Mouse (Mus musculus): ENCODE data around the gene Rgmb.

Gene Rgmb

DNA sequence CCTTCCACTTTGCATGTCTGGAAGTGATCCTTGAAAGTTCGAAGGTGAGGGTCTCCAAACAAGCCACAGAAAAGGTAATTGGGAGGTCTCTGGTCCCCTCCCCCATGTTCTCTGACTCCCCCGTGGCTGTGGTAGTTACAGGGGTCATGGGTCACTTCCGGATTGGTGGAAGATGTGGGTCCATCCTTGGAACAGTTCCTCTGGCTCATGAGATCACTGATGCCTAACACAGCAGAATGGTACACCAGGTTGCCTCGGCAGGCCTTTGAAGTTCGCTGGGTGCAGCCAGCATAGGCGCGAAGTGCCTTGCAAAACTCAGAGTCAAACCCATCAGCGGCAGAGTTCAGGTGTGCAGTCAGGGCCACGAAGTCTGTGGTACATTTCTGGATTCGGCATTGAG is 10.1 kb downstream of the Rgmb start:
- DNase-seq, result no peak

DNA sequence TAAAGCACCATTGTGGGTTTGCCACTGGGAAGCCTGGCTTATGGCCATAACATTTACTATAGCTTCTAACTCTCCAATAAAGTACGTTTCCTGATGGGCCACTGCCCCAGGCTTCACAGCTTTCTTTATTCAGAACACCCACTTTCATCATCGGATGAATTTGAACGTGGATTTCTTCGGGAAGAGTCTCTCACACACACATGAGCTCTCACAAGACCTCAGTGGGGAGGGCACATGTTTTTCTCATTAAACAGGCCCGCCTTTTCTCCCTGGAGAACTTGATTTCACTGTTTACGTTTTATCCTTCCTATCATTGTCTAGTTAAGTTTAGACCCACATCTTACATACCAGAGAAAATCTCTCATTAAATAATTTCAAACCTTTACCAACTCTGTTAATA is 10.7 kb downstream of the Rgmb start:
- DNase-seq, result no peak

DNA sequence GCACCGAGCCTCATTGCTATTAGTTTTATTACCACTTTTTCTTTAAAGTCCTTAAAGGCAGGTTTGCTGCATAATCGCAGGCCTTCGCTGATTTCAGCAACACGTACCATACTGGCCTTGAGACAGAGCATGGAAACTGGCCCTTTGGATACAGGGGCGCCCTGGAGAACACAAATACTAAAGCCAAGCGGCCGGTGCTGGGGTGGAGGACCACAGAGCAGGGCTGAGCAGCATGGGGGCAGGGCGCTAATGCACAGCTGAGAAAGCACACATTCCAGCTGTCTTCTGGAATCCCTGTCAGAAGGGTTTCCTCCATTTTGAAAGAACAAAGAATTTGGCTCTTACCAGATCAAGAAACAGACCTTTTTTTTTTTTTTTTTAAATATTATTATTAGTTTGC is 12.5 kb downstream of the Rgmb start:
- DNase-seq, result no peak

DNA sequence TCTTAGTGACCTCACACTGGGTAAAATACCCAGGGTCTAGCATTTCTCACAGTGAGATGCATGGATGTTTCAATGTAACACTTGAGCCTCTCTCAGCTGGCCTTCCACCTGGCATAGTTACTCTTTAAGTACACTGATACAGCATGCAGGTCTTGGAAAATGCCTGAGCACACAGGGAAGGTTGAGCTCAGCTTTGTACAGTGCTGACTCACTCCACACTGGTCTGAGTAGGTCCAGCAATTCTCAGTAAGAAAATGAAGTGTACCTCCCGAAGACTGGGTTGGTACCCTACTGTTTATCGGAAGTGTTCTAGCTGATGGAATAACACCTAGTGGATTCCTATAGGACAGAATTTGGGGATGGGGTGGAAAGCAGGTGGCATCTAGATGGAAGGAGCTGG is 13.2 kb downstream of the Rgmb start:
- DNase-seq, result no peak

DNA sequence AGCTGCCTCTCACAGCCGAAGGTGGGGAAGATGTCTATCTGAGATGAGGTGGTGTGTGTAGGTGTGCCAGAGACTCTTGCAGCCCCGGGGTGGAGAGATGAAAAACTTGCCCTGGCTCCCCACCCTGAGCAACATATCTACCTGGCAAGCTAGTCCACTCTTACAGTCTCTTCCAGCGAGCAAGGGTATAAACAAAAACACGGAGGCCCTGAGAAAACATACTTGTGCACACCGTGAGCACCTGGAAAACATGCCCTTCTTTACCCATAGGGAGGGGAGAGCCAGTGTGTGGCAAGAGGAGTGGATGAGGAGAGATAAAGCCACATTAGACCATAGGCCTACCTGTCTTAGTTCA is 13.8 kb downstream of the Rgmb start:
- DNase-seq, result no peak

DNA sequence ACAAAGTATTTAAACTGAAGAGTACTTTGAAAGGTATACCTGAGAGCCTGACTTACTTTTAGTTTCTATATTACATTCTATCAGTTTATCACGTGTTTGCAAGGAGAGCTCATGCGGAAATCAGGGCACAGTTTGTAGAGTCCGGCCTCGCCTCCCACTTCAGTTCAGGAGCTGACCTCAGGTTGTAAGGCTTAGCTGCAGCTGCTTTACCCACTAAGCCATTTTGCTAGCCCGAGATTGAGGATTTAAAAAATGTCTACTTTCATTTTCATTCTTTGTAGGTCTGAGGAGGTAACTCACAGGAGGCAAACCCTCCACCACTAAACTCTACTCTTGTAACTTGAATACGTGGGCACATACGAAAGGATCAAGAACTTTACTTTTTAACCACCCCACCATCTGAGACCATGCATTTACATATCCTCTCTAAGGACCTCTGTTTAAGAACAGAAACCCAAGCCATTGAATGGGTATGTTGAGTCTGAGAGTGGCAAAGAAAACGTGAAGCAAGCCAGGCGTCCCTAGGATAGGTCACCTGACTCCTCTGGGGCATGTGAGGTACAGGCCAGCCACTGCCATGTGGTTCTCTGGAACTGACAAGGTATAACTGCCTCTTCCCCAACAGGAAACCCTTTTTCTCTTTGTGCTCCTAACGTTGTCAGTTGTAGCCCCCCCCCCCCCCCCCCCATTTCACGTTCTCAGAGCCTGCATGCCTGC is 14.3 kb downstream of the Rgmb start:
- DNase-seq, result no peak

DNA sequence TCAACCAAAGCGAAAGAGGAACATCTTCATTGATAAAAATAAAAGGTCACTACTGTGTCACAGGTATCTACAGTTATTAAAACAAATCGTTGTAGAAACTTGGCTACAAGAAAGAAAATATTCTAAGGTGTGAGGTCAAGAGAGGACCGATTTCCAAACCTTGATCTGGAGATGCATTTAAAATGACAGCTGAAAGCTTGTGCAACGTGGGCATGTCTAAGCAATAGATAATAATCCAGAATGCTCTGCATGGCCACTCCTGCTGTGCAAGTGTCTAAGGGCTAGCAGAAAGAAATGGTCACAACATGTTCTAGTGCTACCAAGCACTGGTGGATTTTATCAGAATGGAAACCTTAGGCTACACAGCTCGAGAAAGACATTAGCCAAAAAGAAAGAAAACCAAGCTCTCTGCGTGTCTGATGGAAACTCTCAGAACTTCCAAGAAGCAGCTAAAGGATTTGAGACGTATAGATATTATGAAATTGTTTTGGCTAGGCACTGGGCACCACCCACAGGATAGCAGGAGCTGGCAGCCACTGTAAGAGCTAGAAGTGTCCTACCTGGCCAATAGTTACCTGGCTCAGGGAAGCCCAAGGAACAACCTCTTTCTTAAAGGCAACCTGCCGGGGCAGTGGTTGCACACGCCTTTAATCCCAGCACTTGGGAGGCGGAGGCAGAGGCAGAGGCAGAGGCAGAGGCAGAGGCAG is 15.4 kb downstream of the Rgmb start:
- no peak for DNase-seq

DNA sequence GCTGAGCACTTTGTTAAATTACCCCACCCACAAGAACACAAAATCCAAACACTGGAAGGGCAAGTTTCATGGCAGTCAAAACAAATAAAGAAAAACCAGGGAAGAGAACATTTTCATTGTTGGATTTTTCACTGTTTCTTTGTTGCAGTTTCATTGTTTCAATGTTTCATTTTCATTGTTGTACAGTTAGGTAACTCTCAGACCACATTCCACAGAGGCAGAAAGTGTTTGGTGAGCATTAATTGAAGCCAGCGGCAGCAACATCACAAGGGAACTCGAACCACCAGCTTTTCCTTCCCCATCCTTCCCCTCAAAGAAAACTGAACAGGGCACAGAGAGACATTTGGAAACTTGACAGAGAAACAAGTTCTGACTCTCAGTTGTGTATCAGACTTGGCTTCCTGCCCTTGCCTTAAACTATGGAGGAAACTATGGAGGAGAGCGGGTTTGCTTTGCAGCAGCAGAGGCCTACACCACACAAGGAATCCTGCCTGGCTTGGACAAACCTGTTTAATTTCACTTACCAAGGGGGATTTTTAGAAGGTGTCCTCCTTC is 17.1 kb downstream of the Rgmb start:
- no peak for DNase-seq

DNA sequence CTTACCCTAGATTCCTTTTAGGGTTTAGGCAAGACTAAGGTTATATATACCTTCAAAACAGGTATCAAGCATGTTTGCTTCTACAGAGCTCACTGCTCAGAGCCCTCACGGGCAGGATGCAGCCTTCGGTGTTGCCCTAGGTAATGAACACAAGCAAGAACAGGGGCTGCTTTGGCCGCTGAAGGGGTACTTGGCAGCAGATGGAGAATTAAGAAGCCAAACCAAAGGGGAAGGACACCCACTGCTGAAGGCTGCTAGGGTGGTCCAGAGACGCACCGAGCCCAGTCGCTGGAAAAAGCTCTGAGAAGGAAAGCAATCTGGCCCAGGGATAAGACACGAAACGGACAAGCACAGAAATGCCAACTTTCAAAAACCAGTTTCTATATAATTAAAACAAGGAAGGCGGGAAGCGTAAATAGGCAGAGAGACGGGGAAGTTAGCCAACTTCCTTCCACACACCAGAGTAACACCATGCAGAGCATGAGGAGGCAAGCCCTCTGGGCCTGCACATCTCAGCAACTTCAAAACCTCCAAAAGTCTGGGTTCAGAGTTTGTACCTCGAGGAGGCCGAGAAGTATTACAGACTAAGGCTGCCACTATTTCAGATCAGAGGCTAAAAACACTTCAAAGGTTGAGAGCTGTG is 18.6 kb downstream of the Rgmb start:
- DNase-seq, result no peak

DNA sequence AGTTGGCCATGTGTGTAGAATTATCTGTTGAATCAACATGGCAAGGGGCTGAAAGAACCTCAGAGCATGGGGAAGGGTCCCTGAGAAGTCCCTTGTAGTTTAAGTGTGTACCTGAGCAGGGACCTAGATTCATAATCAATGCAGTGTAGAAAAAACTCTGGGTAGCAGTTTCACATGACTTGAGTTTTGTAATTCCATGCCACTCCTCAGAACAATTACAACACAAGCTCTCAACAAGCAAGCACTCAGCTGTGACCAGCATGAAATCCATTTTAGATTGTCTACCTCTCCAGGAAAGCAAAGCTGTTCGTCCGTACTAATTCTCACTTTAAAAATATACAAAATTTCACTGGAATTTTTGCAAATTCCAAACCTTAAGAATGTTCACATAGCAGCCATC is 20.9 kb downstream of the Rgmb start:
- DNase-seq, result no peak

DNA sequence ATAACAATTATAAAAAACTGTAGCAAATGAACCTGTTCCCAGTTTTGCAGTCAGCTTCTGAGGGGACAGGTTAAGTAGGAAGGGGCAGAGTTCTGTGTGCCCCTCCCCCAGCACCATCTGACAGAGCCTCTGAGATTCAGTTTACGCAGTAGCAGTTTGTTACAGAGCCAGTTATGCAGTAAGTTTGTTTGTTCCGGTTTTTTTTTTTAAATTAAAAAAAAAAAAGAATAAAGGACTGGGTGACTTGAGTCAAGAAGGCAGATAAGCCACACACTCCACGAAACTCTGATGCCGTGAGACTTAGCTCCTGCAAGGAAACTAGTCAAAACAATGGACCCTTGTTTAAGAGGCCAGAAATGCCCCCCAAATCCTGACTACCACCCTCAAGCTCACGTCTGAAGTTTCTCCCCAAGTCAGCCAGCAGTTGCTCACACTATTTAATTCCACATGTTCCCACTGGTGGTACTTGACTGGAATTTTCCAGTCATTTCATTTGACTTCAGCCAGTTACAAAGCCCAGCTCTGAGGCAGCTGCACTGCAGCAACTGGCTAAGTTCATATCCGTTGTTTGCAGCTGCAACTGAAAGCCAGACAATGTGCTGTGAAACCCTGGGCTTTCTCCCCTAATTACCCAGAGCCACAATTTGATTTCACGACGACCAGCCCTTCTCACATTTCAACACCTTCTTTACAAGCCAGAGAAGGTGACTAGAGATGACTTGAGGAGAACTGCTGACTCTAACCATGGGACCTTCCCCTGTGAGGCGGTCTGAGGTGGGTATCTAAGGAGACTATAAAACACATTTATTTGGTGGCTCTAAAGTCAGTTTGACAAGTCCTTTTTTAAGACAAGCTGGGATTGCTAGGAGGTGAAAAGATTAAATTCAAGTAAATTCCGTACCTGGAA is 22.1 kb downstream of the Rgmb start:
- DNase-seq, result no peak

DNA sequence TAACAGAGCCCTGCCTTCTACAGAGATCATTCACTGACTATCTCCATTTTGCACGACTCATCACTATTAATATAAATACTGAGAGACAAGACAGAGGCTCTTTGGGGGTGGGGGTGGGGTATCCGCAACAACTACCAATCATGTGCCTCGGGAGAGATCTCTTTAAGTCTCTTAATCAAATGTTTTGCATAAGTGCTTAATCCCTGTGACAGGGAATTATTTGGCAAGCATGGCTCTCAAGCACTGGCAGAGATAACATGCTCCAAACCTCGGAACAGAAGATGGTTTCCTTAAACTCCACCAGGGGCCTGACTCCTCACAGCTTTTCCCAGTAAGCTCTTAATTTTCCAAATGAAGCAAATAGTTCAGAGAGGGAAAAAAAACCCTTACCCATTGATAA is 22.8 kb downstream of the Rgmb start:
- DNase-seq, result no peak

DNA sequence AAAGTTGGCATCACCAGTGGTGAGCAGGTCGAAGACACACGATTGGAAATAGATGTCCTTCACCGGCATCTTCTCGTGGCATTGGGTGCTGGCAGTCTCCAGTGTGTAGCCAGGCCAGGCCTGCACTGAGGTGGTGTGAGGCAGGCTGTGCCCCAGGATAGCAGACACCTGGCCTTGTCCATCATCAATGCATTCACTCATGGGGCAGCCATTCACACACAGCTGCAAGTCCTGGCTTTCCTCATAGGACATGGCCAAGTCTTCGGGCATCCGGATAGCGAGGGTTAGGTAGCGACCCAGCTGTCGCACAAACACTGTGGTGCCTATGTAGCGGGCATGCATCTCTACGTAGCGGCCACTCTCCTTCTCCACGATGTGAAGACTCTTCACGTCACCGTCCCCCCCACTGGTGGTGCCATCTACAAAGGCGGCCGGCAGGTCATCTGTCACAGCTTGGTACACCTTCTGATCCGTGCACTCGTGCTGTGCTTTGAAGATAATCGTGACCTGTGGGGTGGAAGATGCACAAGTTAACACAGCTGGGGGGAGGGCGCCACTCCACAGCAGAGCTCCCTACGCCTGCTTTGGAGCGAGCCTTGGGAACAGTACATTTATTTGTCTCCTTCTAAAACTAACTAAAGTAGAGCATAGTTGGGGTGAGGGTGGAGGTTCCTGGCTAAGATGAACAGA is 23.4 kb downstream of the Rgmb start:
- DNase-seq, result no peak

DNA sequence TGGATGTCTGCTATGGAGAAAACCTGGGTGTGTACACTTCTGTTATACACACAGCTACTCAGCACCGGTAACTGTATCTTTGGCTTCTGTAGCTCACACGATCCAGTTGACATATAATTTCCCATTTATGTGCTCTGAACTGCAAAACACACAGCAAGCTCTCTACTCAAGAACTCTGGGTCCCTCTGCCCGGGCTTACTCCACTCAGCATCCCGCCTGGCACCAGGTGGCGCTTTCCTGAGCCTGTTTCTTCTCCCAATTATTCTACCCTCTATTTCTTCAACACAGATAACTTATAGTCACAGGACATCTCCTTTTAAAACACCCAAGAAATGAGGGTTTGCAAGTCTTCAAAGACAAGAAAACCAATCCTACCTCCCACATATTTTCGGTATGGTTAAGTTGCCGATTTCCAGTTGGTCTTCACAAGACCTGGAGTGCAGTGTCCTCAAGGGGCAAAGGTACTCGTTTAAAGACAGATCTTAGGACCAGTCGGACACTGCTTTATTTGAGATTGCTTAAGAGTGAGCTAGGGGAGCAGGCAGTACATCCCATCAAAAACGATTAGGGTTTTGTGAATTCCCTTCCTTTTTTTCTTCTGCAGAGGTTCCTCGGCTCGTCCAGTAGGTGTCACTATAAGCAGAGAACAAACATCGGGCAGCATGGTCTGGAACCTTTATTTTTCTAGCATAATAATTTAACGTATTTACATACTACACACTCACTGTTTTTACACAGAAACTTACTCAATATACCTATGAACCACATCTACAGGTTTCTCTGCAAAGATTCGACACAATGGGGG is 26.6 kb downstream of the Rgmb start:
- DNase-seq, result peak; percentile 47

DNA sequence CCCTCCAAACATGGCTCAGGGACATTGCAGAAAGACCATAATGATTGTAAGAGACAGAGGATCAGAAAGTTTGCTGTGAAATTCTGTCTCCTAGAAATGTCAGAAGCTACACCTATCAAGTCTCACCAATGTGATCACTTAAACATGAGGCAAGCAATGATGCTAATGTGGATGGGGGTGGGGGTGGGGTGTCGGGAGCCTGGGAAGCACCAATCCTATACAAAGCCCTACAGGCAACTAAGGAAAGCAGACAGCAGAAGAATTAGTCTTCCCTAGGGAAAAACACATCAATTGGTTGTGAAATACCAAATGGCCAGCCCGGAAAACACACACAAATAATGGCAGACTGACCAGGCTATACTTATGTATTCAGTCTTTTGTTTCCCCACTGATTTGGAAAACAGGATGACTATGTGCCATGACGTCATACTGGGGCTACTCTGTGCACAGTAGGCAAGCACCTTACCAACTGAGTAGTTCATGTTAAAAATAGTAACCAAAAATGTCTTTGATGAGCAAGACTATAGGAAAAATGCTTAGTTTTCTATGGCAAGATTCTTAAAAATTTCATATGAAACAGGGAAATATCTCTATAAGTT is 31.5 kb downstream of the Rgmb start:
- DNase-seq, result no peak

DNA sequence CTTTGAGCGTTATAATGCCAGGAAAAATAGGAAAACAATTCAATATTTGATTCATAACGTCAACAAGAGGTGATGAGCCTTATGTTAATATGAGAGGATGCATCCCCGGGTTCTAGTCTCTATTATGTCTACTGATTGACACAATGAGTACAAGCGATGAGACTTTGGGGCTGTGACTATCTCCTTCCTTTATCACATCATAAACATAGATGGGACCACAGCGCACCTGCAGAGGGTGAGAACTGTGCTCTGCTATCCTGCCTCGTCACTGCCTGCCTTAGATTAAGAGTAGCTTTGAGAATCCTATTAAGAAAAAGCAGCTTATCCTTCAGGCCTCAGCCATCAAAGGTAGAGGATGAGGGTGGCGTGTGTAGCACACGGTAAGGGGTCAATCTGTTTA is 40.1 kb downstream of the Rgmb start:
- DNase-seq, result no peak

DNA sequence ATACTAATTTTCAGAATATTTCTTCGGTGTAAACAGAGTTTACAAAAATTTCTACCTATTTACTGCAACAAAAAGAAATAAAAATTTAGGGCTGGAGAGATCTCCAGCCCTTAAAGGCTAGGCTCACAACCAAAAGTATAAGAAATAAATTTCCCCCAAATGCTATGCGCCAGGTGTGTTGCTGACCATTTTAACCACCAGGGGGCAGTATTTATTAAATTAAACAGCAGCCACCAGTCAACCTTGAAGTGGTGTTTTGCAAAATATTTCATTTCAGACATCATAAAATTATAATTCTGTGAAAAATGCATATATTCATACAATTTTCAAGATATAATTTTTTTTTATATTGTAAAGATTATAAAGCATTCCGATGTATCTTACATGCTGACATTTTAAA is 43.8 kb downstream of the Rgmb start:
- peak; percentile 50 for DNase-seq

DNA sequence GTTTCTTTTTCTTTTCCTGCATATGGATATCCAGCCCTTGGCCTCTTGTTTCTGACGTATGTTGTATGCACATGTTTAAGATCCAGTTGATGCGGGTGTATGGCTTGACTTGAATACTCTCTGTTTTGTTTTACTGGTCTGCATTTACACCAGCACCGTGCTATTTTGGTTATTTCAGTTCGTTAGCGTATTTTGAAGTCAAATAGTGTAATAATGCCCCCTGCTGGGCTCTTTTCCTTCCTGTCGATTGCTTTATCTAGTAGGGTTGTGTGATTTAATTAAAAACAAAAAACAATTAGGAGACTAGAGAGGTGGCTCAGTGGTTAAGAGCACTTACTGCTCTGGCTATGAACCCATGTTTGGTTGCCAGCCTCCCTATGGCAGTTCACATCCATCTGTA is 52.9 kb downstream of the Rgmb start:
- DNase-seq, result peak; percentile 33

DNA sequence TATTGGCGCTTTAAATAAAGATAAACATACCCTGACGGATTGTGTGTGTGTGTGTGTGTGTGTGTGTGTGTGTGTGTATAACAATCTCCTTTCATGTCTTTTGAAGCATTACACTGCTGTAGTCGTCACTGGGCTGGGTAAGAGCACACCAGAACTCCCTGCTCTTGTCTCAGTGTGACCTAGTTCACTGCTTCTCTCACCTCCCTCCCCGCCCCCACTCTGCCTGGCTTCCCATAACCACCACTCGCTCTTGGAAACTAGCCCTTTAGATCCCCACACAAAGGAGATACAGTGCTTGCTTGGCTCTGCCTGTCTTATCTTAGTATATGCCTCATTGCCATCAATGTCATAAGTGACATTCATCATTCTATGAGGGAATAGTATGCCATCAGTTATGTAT is 54.5 kb downstream of the Rgmb start:
- DNase-seq, result no peak

DNA sequence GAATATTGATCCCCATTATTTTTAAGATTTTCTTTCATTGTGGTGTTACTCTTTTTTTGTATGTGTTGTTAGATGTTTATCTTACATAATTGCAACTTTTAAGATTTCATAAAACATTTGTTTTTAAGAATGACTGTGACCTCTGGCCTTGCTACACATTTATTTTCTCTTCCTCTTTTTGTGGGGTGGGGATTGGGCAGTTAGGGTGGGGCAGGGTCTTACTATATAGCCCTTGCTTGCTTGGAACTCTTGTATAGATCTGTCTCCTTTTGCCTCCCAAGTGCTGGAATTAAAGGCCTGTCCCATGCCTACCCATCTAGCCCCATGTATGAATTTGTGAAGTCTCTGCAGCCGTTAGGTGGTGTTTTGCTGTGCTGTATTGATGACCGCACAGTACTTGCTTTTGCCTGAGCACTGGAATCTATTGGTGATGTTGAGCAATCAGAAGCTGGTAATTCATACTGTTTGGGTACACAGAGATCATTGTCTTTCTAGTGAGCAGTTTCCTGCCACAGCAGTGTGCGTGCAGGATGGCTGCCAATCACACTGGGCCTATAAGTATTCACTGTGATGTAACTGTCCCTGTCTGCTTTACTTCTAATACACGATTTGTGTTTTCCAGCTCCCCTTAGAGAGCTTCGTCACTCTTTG is 56.1 kb downstream of the Rgmb start:
- no peak for DNase-seq

DNA sequence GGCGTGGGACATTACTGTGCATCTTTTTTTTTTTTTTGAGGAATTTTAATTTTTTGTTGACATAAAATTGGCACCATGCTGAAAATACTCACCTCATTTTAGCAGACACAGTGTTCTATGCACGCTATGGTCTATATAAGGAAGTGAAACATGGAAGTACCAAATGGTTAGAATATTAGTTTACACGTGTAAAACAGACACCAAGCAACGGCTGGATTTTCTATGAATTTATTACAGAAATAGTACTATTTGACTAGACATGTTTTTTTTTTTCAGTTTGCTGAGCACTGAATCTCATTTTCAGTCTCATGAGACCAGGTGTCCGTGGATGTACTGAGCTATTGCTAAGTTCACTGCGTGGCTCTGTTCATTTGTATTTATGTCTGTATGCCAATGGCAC is 56.9 kb downstream of the Rgmb start:
- DNase-seq, result no peak

All from lung, postnatal 14 days (tissue).